Mouse (Mus musculus) liver, postnatal 0 days (tissue): ENCODE measurements around the gene Il10rb. TPM values are rescaled to one million over a fixed set of nuclear protein-coding genes. Genes with fewer than 3 reads are reported as not detected.
A peak's percentile ranks its signal among the peaks of the same experiment; 100 is the strongest.

Experiments
- ATAC-seq: fragments of 200-750 bp; cut with Nextera tagmentation; 2 replicates; pipeline ENCODE4 v1.8.0; 2017; ENCODE audit warnings: mild to moderate bottlenecking, moderate library complexity
- DNase-seq: peaks from one replicate; pipeline ENCODE4 v3.0.0-alpha.2; 2016
- H3K27ac ChIP-seq: fragments of 300-500 bp; sonication (generic); 2 replicates; pipeline ENCODE4 v1.5.1; 2014; ENCODE audit warnings: antibody characterized with exemption, moderate library complexity, mild to moderate bottlenecking, low read depth
- H3K27me3 ChIP-seq: fragments of 300-500 bp; sonication (generic); 2 replicates; pipeline ENCODE4 v1.6.1; 2014; ENCODE audit warnings: low read length, control low read depth, mixed read lengths; ENCODE audit not compliant: insufficient read depth
- H3K36me3 ChIP-seq: fragments of 300-500 bp; sonication (generic); replicated peaks from 2 replicates; pipeline ENCODE4 v1.6.1; 2014; ENCODE audit warnings: mild to moderate bottlenecking, control low read depth, low read length, moderate library complexity, mixed read lengths; ENCODE audit not compliant: insufficient read depth
- H3K4me1 ChIP-seq: fragments of 300-500 bp; sonication (generic); 2 replicates; pipeline ENCODE4 v1.6.1; 2014; ENCODE audit warnings: antibody characterized with exemption, mild to moderate bottlenecking, control low read depth; ENCODE audit not compliant: insufficient read depth
- H3K4me2 ChIP-seq: fragments of 300-500 bp; sonication (generic); 2 replicates; pipeline ENCODE4 v1.6.1; 2014; ENCODE audit warnings: low read depth, mild to moderate bottlenecking, low read length, moderate library complexity, mixed read lengths
- H3K4me3 ChIP-seq: fragments of 300-500 bp; sonication (generic); 2 replicates; pipeline ENCODE4 v1.5.1; 2014; ENCODE audit warnings: low read depth, low read length
- H3K9ac ChIP-seq: fragments of 300-500 bp; sonication (generic); replicated peaks from 2 replicates; pipeline ENCODE4 v1.6.1; 2014; ENCODE audit warnings: mild to moderate bottlenecking, moderate library complexity
- H3K9me3 ChIP-seq: fragments of 300-500 bp; sonication (generic); 2 replicates; pipeline ENCODE4 v1.6.1; 2016; ENCODE audit warnings: mild to moderate bottlenecking, control low read depth, low read length, mixed read lengths
- CTCF ChIP-seq: sonication (generic); IDR thresholded peaks from 2 replicates; pipeline ENCODE4 v1.5.1; 2016; ENCODE audit warnings: antibody characterized with exemption, low read depth
- EP300 ChIP-seq: IDR thresholded peaks from 2 replicates; pipeline ENCODE4 v1.6.1; 2016; ENCODE audit warnings: antibody characterized with exemption, low read depth, mild to moderate bottlenecking
- WGBS: fragments of 180-500 bp; shearing (Covaris S2); extraction: QIAGEN DNeasy Blood & Tissue Kit; methylation state at CpG from one replicate; pipeline ENCODE4 v1.1.7; 2014; ENCODE audit not compliant: insufficient replicate concordance; 5-methylcytosine and 5-hydroxymethylcytosine counted together
- polyA plus RNA-seq: library from polyadenylated mRNA; unstranded; fragments of >200 nt; fragmentation: Nextera tagmentation; extraction: Ambion mirVana; gene quantifications from 2 replicates; pipeline ENCODE4 v1.2.1, GENCODE M21; 2015

Il10rb gene
- polyA plus RNA-seq, 1 experiment from 2014 or later: 26.4 TPM

GRCm38 (mm10) chr16:91471481-91471880, 65.5 kb downstream of the Il10rb start:
- H3K9me3 ChIP-seq: no peaks in the 10 kb centered on the region
- no peak overlapping the region for H3K4me2 ChIP-seq
- H3K9ac ChIP-seq: no peak overlapping the region
- WGBS: 64% methylated on average over 6 of the region's 6 CpGs
- TF ChIP-seq EP300: peak; percentile 74
- no peak for TF ChIP-seq CTCF
- H3K36me3 ChIP-seq: peaks cover 15% of the 10 kb centered on the region; the same call in 1 of the 2 replicates
- H3K4me1 ChIP-seq: peaks cover 3% of the 10 kb centered on the region; the same call in 1 of the 2 replicates
- no peaks in the 10 kb centered on the region for H3K27me3 ChIP-seq
- no peak overlapping the region for H3K4me3 ChIP-seq
- ATAC-seq (no peak), DNase-seq (no peak)
- H3K27ac ChIP-seq: no peak overlapping the region

Other genes with a start within 250 kb of the Il10rb start
- gene Olig2, start 180.7 kb upstream of the Il10rb start, polyA plus RNA-seq: not detected in 2 replicates
- gene Olig1, start 136.4 kb upstream of the Il10rb start, polyA plus RNA-seq: 0.28 and 0.33 TPM in 2 replicates
- gene Ifnar2, start 33.4 kb upstream of the Il10rb start, polyA plus RNA-seq: 107 and 113 TPM in 2 replicates
- not detected in 2 replicates for gene Gm21970, start 14.4 kb upstream of the Il10rb start, polyA plus RNA-seq
- 16.3 and 16.6 TPM in 2 replicates for gene Ifnar1, start 79.1 kb downstream of the Il10rb start, polyA plus RNA-seq
- 18.2 and 20.8 TPM in 2 replicates for gene Ifngr2, start 140.9 kb downstream of the Il10rb start, polyA plus RNA-seq
- gene Tmem50b, start 191.6 kb downstream of the Il10rb start, polyA plus RNA-seq: 8.6 and 9.8 TPM in 2 replicates
- 3.6 and 4.3 TPM in 2 replicates for gene Dnajc28, start 212.9 kb downstream of the Il10rb start, polyA plus RNA-seq
- gene Gart, start 240.8 kb downstream of the Il10rb start, polyA plus RNA-seq: 30.3 and 33.4 TPM in 2 replicates
- gene Son, start 241.3 kb downstream of the Il10rb start, polyA plus RNA-seq: 44.2 and 45.4 TPM in 2 replicates